Mouse (Mus musculus): ENCODE data around the gene Sf3a3.
"Not testable (repeated sequence)": the region's sequence is repeated elsewhere in the genome, so short reads cannot be mapped to it uniquely, and the experiment has no call there.

Gene Sf3a3

DNA sequence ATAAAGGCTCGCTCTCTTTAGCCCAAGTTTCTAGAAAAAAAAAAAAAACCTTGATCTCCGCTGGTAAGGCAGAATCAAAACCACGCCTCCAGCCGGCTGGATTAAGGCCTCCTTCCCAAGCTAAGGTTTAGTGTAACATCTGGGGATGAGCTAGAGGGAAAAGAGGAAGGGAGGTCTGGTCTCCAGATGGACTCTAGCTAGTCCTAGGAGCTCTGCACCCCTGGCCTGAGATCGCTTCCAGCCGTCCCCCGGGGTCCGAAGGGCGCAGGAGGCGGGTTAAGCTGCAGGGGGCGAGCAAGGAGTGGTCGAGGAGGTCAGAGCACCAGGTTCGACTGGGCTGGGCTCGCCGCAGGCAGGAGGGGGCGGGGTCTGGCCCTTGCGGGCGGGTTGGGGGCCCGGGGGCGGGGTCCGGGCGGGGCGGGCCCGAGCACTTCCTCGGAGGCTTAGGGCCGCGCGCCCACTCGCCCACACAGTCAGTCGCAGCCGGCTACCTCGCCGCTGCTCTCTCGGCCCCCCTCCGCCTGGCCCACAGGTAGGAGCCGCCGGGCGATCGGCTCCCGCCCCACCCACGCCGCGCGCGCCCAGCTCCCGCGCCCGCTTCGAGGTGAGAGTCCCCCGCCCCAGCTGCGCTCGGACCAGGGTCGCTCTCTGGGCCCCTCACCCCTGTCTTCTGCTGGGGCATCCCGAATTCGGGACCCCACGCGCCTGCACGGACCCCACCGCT is 14.2 kb upstream of the Sf3a3 start, which contains the start of gene Fhl3:
Fhl3 (plus strand) TSS at position 454 of the 724 bp plus-strand sequence.
- DNase-seq (ENCODE audit: low spot score) = no peak

DNA sequence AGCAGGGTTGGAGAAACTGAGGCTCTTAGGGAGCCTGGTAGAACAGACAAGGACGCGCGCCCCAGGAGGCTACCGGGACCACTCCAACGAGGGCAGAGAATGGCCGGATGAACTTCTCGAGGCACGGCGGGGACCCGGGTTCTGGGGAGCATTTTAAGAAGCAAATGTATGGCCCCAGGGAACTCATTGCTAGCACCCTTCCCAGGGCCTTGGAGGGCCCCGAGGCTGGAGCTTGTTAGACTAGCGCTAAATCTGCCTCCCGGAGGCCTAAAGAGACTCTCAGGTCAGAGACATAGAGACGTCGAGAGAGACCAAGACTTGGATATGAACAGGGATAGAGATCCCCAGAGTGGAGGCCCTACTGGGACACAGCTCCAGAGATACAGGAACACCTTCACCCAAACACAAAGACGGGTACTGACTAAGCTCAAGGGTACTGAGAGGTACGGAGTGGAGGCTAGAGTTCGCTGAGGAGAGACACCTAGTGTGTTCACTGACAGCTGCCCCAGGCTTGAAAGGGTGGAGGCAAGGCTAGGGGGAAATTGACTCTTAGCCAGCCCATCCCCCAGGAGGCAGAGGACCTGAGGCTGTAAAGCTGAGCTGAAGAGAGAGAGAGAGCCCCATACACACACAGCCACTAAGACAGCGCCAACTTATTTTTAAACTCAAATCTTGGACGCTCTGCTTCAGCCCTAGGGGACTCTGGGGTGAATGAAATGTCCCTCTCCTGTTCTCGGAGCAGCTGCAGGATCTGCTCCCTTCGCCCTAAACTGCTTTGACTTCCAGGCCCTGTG is 13.3 kb upstream of the Sf3a3 start:
- DNase-seq (ENCODE audit: low spot score) = no peak

DNA sequence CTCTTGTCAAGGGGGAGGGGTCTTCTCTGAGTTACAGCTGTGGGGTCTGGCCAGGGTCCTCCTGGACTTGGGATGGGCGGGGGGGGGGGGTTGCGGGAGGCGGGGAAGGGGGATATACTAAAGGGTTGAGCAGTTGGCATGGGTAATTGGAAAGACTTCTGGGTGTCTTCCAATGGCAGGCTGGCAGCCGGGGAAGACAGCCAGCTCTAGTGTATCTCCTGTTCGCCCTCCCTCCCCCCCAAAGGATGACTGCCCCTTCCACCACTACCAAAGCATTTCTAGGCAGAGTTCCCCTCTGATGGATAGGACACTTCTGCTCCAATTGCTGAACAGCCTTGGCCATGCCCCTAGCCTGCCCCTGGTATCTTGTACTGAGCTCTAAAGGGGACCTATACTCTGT is 12.7 kb upstream of the Sf3a3 start:
- DNase-seq (ENCODE audit: low spot score) = no peak

DNA sequence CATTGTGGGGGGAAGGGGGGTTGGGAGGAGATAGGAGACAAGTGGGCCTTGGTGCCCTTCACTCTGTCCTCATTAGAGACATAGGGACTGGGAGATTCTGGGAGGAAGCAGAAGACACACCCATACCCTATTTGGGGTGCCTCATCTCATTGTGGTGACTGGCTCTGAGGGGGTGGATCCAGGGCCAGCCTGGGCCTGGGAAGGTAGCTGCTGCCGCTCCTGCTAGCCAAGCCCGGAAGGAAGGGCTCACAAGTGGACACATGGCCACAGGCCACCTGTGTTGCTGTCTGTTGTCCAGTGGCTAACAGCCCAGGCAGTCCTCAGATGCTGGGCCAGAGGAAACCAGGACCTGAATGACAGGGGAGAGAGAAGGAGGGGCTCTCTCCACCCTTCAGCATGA is 11.2 kb upstream of the Sf3a3 start:
- no peak for DNase-seq (ENCODE audit: low spot score)

DNA sequence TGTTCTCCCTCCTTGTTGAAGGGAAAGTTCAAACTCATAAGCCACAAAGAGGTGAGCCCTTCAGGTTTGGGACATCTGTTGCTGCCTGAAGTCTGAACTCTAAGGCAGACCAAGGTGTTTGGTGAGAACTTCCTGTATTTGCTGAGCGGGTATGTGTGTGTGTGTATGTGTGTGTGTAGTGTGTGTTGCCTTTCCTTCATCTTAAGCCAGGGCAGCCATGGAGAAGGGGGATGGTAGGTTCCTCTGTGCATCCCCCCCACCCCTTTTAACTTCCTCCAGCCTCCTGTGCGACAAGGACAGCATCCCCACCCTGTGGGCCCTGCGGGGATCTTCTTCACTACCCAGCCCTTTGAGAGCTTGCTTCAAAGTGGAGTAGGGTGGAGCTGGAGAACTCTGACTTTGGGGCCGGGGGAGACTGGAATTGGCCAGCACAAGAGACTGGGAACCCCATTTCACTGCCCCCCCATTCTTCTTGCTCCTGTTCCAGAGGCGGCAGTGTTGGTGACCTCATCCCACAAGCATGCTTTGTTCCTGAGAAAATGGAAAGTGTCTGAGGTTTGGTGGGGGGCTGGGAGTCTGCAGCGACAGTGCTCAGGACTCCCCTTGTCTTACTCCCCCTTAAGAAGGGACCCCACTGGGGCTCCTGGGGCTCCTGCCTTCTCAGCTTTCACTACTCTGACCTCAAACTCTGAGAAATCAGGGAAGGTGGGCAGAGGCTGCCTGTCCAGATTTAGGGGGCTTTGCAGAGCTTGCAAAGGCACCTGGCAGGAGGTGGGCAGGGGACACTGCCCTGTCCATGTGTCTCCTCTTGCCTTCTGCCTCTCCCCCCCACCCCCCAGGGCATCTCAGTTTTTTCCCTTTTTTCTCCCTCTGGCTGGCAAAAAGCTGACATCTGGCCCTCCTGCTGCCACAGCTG is 10.4 kb upstream of the Sf3a3 start:
- DNase-seq (ENCODE audit: low spot score) = no peak

DNA sequence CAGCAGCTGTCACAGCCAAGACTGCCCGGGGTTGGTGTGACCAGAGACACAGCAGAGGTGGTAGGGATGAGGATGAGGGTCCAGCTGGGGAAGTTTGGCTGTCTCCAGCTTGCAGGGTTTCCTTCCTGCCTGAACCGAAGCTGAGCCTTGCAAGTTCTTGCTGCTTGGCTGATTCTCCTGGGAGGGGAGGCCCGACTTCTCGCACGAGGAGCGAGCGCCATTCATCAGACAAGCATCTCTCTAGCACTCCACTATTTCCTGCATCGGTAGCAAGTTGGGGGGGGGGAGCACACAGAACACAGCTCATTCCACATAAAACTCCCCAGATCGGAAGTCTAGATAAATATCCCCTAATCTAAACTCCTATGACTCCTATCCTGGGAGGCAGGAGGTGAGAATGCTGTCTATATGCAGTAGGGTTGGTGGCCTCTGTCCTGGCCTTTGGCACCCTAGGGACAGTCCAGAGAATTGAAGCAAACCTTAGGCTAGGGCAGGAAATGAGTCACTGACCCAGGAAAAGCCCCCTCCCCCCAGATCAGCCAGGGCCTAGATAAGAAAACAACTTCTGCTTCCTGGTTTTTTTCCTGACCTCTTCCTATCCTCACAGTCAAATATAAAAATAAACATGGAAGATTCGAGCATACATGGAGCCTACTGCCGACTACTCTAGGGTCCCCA is 9.6 kb upstream of the Sf3a3 start:
- DNase-seq (ENCODE audit: low spot score) = no peak

DNA sequence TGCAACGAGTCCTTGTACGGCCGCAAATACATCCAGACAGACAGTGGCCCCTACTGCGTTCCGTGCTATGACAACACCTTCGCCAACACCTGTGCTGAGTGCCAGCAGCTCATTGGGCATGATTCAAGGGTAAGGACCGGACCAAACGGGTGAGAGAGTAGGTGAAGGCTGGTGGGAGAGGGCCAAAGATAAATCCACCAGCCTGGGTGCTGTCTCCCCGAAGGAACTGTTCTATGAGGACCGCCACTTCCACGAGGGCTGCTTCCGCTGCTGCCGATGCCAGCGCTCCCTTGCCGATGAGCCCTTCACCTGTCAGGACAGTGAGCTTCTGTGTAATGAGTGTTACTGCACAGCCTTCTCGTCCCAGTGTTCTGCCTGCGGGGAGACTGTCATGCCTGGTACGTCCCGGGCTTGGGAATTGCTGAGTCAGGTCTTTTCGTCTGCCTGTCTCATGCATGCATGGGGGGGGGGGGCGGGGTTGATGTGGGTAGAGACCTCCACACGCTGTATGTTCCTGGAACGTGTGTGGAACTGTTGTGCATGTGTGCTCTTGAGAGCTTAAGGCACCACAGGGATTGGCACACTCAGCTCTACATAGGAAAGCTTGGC is 8.8 kb upstream of the Sf3a3 start:
- no peak for DNase-seq (ENCODE audit: low spot score)

DNA sequence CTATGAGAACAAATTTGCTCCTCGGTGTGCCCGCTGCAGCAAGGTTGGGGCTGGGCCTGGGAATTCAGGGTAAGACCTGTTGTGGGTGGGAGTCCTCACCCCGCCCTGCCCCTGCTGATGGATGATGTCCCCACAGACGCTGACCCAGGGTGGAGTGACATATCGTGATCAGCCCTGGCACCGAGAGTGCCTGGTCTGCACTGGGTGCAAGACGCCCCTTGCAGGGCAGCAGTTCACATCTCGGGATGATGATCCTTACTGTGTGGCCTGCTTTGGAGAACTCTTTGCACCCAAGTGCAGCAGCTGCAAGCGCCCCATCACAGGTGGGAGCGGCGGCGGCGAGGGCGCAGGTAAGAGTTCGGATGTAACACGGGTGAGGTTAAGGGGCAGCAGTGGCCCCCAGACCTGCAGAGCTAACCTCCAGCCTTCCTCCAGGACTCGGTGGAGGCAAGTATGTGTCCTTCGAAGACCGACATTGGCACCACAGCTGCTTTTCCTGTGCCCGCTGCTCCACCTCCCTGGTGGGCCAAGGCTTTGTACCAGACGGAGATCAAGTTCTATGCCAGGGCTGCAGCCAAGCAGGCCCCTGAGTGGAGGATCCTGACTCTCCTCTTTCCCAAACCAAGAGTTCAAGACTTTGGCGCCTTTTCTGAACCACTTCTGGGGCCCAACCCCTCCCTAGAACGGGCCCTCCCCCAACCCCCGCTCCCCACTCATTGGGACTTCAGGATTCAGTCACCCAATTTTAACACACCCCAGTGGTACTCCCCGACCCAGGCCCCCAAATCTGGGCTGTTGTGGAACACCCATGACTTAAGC is 7.0 kb upstream of the Sf3a3 start:
- not testable (repeated sequence) for DNase-seq (ENCODE audit: low spot score)

DNA sequence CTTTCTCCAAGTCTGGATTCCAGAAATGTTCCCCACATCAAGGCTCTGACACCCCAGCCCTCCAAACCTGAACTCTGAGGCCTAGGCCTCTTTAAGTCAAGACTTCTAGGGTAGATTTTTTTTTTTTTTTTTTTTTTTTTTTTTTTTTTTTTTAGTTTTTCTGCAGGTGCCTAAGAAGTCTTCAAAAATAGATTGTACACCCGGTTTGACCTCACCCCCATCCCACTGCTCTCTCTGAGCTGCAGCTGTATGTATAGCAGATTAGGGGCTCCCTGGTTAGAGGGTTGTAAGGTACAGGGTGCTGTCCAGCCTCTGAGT is 6.4 kb upstream of the Sf3a3 start:
- not testable (repeated sequence) for DNase-seq (ENCODE audit: low spot score)

DNA sequence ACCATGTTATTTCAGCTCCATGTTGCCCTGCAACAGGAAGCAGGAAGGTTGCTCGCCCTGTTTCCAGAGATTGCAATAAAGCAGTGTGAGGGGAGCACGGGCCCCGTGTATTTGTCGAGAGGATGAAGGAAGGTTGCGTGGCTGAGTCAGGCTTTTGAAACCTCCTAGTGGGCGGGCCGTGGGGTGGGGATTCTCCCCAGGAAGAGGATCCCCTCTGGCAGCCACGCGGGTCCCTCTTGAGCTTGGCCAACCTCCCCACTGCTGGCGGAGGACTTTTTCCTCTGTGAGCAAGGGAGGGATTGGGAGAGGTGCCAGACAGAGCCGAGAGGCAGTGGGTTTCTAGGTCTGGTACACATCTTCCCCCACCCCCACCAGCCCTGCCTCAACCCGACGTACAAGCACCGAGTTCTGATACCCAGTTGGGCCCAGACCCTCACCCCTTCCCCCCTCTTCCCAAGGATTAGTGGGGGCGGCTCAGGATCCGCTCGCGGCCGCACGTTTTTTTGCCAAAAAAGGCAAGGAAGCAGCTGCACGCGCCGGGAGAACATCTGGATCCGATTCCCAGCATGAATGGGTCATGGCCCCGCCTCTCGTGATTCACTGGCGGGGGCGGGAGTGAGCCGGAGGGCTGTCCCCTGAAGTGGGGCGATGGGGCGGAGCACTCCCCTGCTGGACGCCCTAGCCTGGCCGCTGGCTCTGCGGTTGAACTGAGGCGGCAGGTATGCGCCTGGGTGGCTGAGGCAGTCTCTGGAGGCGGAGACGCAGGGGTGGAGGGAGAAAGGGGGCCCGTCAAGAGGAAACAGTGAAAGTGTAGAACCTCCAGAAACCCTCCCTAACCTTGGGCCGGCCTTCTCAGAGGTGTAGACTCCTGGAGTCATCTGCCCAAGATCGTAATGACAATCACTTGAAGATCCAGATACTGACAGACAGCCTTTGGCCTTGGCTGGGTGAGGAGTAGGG is 5.8 kb upstream of the Sf3a3 start:
- DNase-seq (ENCODE audit: low spot score) = peak; percentile 49

DNA sequence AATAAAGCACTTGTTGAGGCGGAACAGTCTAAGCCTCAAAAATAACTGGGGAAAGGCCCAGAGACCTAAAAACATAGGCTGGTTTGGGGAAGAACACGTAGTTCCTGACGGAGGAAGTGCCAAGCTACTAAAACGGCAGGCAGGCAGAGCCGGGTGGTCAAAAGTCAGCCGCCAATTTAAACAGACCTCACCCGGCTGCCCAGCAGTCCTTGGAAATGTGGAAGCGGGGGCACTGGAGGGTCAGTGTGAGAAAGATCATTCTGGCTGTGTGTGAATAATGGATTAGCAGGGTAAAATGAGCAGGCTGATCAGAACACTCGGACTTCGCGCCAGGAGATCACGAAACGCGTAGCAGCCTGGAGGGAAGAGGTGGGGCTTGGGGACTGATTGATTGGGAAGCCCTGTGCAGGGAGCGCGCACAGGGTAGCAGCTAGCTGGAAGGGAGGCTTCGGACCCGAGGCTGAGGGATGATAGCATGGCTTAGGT is 4.6 kb upstream of the Sf3a3 start:
- no peak for DNase-seq (ENCODE audit: low spot score)

DNA sequence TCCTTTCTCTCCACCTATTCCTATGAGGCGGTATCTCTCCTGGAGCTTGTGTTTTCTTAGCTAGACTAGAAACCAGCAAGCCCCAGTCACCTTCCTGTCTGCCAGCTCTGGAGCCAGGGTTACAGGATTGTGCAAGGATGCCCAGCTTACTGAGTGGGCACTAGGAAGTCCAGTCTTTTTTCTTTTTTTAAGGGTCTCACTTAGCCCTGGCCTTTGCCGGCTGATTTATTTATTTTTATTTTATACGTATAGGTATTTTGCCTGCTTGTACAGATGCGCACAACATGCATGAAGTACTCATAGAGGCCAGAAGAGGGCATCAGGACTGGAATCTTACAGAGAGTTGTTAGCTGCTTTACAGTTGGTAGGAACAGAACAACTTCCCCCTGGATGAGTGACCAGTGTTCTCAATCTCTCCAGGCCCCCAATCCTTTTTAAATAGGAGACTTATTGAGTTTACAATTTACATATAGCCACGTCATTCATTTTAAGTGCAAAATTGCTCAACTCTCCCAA is 3.7 kb upstream of the Sf3a3 start:
- DNase-seq (ENCODE audit: low spot score) = peak; percentile 57

DNA sequence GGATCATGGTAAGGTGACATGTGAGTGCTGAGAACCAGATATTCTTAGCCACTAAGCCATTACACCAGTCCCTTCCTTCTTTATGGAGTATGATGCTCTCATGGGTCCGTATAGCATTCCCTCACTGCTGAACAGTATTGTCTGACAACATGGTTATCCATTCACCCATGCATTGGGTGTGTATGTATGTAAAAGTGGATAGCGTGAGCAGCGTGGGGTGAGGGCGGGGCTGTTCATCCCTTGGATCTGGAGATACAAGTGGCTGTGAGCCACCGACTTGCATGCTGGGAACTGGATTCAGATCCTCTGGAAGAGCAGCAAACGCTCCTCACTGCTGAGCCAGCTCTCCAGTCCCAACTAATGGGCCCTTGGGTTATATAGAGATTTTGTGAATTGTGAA is 2.0 kb upstream of the Sf3a3 start:
- DNase-seq (ENCODE audit: low spot score) = no peak

DNA sequence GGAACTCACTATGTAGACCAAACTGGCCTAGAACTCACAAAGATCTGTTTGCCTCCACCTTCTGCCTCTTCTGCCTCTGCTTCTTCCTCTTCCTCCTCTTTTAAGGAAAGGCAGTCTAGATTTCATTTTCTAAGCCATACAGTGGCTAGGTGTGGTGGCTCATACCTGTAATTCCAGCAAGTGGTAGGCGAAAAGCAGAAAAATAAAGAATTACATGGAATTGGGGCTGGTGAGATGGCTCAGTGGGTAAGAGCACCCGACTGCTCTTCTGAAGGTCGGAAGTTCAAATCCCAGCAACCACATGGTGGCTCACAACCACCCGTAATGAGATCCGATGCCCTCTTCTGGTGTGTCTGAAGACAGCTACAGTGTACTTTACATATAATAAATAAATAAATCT is 726 bp upstream of the Sf3a3 start:
- not testable (repeated sequence) for DNase-seq (ENCODE audit: low spot score)

DNA sequence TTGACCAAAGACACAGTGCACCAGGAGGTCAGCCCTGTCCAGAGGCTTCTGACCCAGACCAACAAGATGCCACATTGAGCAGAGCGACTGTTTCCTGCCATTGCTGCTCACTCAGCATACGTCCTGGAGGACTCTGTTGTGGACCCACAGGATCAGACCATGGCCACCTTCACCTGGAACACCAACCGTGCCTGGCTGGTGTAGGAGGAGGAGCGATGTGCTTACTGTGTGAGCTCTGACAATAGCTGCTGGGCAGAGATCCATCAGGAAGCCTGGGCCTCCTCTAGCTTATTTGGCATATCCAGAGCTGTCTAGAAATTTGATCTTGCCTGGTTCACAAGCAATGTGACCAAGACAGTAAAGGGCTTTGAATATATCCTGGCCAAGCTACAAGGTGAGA is 4.5 kb downstream of the Sf3a3 start:
- DNase-seq (ENCODE audit: low spot score) = no peak

DNA sequence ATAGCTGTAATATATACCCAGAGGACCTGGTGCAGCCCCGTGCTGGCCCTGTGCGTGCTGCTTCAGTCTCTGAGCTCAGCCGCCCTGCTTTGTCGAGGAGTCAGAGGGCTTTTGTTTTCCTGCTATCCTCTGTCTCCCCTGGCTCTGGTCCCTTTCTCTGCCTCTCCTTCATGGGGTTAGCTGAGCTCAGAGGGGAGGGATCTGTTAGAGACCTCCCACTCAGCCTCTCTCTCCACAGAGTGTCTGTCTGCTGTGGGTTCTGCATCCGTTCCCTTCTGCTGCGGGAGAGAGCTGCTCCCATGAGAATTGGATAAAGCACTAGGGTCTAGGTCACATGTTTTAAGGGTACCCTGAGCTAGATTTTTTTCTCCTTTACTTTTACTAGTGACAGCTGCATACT is 11.5 kb downstream of the Sf3a3 start:
- no peak for DNase-seq (ENCODE audit: low spot score)

DNA sequence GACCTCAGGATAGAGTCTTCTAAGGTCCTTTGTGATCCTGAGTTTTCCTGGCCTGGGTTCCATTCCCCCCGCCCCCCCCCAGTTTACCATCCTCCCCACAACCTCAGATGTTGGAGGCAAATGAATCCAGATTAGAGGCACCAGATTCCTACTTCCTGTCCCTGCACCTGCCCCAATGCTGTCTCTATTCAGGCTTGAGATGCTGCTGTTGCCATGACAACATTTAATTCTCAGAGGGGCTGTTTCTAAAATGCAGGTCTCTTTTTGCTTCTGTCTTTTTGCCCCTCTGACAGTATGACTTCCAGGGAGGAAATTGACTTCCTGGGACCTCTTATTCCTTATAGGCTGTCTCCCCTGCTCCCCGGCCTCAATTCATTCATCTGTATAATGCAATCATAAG is 22.4 kb downstream of the Sf3a3 start:
- DNase-seq (ENCODE audit: low spot score) = no peak

DNA sequence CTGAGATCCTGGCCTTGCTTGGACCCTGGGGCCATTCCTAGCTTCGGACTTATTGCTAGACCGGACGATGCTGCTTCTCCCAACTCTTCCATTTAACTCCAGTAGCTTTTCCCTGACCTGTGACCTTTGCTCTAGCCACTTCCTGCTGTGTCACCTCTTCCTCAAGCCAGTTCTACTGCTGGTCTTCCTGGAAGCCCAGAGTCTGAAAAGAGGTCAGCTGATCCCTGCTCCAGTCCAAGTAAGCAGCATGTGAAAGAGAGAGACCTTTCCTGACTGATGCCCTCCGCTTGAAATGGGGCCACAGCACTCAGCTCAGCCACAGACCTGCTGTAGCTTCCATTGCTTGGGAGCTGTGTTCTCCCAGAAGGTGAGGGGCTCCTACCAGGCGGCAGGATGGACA is 22.9 kb downstream of the Sf3a3 start:
- DNase-seq (ENCODE audit: low spot score) = no peak

DNA sequence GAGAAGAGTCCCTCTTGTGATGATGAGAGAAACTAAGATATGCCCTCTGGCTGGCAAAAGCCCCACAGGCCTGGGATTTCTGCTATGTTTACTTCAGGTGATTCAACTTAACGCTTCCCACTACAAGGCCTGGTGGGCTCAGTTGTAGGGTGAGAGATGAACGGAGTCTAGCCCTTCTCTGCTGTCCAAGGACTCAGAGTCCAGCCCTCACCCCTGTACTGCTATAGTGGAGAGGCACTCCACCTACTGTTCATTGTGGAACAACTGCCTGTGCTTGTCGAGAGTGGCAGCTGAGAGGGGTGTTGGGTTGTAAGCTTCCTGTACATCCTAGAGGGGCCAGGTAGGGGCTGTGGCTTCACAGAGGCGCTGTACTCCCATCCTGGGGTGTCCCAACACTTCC is 23.4 kb downstream of the Sf3a3 start:
- DNase-seq (ENCODE audit: low spot score) = no peak

All from left cerebral cortex, adult 11 months (tissue).